Mouse (Mus musculus) heart, adult 2 months (tissue): ENCODE data around the gene Tgfbr3l.

Experiments used
- EP300 ChIP-seq: fragments of 200-500 bp; IDR thresholded peaks from 2 replicates; pipeline ENCODE4 v1.6.1; 2011; ENCODE audit warnings: low read depth, low read length, control low read depth; ENCODE audit not compliant: insufficient read depth
- POLR2A ChIP-seq: fragments of 200-500 bp; IDR thresholded peaks from 2 replicates; pipeline ENCODE4 v1.6.1; 2011; ENCODE audit warnings: mild to moderate bottlenecking, low read depth, low read length, control low read depth; ENCODE audit not compliant: insufficient read depth

DNA sequence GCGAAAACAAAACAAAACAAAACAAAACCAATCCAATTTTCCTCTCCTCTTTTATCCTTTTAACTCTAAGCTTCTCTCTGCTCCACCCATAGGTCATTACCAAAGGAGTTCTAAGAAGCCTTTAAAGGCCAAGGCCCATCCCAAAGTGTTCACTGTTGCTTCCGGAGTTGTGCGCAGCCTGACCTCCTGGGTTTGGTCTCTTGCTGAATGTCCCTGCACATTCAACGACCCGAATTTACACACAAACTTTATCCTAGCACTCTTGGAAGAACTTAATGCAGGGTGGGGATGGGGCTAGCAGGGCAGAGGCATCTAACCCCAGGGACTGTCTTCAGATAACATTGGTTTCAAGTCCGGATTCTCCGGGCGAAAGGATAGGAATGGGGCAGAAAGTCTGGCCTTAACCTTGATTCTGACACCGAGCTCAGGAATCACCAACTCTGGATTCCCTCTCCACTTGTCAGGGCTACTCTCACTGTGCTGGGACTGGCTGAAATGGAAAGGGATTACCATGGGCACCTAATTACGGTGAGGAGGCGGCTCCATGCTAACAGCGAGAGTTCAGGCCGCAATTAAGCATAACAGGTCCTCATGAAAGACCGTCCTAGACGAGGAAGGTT lies 10.1 kb upstream of the Tgfbr3l start:
- peak; percentile 57 for TF ChIP-seq POLR2A
- TF ChIP-seq EP300: no peak
